Mouse (Mus musculus) lung, postnatal 36 days (tissue): ENCODE measurements around the gene Zc3h10.
"Not testable (repeated sequence)": the region's sequence is repeated elsewhere in the genome, so short reads cannot be mapped to it uniquely, and the experiment has no call there.

Experiments used
- DNase-seq: peaks from one replicate; pipeline ENCODE4 v3.0.0; 2022; ENCODE audit warnings: mixed read lengths

Zc3h10 gene

DNA sequence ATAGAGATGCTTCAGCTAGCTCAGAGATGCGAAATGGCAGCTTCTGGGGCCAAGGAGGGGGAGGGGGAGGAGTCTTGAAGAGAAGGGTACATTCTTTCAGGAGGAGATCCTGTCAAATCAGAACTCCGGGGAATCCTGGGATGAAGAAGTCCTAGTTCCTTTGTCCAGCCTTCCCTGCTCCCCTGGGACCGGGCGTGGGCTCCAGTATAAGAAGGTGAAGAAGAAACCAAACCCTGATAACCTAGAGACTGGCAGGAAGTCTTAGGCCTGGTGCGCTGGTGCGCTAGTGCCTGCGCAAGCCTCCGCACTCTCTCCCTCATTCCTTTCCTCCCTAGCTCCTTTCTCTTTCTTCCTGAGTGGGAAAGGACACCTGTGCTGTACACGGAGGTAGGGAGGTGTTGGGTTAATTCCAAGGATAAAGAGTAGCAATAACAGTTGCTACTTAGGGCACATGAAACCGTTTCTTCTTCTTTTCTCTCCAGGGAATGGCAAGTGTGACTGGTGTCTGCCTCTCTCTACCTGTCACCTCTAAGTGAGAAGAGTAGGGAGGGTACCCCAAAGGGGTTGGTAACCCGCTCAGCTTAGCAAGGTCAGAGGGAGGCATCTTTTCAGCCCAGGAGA, 23.4 kb downstream of the Zc3h10 start:
- DNase-seq = peak; percentile 21

- no peak for DNase-seq
These were observed 25.2 kb downstream of the Zc3h10 start for GRCm38 (mm10) chr10:128522351-128522750.

DNA sequence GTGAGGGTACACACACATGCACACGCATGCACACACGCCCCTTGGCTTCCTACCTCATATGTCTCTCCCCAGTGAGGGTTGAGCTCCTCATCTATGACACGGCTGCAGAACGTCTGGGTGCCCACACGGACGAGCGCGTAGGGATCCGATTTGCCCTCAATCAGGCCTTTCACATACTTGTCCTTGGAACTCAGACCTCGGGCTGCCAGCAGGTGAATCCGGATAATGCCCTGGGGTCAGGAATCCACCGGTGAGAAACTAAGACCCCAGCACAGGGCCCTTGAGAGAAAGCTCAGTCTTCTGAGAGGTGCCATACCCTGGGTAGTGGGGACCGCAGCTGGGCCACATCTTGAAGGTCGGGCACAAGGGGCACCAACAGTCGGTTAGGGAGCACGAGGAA, 27.0 kb downstream of the Zc3h10 start:
- DNase-seq = no peak

- peak; percentile 80 for DNase-seq
These were observed 28.7 kb downstream of the Zc3h10 start for GRCm38 (mm10) chr10:128518833-128519232.

- DNase-seq = no peak
These were observed 30.9 kb downstream of the Zc3h10 start for GRCm38 (mm10) chr10:128516677-128517076.

DNA sequence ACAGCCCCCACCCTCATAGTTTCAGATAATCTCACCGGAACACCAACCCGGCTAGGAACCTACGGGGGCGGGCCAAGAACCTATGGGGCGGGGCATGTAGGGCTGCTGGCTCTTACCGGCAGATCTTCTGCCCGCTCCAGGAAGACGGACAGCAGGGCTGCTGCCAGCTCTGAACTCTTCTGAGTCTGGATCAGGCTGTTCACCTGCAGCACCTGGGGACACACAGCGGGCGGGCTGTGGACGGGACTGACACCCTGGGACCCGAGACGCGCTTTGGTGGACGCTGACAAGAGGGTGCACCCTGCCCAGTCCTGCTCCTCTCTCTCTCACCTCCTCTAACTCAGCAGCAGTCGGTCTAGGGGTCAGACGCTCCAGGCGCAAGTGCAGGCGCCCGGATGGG, 31.5 kb downstream of the Zc3h10 start:
- DNase-seq = no peak

- no peak for DNase-seq
These were observed 32.5 kb downstream of the Zc3h10 start for GRCm38 (mm10) chr10:128515044-128515443.

DNA sequence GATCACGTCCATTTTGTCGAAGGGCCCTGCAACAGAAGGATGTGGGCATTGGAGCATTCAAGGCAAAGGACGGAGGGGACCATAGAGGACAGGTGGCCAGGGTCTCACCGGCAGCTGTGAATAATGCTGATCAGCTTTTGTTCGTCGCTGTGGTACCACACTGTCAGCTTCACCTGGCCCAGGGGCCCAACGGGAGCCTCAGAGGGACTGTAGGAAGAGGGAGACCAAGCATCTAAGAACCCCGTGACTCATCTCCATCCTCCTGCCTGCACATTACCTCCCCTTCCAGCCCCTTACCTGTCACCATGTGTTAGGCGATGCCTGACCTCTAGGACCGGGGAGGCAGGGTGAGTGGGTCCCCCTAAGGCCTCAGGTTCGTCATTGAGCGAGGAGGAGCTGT, 35.8 kb downstream of the Zc3h10 start:
- DNase-seq = no peak

DNA sequence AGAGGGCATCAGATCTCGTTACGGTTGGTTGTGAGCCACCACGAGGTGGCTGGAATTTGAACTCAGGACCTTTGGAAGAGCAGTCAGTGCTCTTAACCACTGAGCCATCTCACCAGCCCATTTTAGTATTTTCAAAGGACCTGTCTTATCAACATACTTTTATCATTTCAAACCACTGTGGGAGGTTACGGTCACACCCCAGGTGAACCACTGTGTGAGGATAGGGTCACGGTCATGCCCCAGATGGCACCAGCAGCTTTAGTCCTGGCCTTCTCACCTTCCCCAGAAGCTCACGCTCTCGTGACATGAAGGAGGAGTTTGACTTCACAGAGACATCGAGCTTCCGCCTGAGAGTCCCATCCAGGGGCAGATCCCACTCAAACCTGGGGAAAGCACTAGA, 36.4 kb downstream of the Zc3h10 start:
- no peak for DNase-seq

DNA sequence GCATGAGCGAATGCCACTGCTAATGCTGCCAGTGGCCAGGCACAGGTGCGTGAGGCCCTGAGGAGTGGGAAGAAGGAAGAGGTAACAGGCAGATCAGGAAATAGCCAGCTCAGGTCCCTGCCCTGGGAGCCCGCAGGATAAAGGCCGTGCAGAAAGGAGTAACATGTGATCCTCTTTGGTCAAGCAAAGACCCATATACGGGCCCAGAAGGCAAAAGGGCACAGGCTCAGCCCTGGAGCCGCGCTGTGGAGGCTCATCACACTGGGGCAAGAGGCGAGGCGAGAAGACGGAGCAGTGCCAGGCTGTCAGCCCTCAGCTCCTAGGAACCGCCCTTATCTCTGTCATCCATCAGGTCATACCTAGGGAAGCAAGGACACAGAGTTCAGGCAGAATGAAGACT, 37.3 kb downstream of the Zc3h10 start:
- DNase-seq = no peak

GRCm38 (mm10) chr10:128509831-128510230, 37.7 kb downstream of the Zc3h10 start:
- DNase-seq = peak; percentile 46

DNA sequence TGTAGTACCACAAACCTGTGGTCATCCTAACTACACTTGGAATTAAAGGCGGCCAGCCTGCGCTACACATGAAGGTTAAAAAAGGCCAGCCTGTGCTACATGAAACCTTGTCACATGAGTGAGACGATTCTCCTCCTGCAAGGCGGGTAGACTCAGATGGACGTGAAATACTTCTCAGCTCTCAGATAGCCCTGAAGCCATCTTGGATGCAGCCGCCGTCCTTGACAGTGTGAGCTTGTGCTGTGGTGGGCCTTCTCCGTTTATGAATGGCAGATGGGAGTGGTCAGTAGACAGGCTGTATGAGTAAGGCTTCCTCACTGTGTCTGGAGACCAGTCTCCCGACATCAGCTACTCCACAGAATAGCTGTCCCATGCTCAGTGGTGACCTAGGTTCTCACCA, 38.4 kb downstream of the Zc3h10 start:
- no peak for DNase-seq

GRCm38 (mm10) chr10:128508260-128508659, 39.3 kb downstream of the Zc3h10 start:
- no peak for DNase-seq

GRCm38 (mm10) chr10:128505974-128506373, 41.6 kb downstream of the Zc3h10 start:
- DNase-seq = no peak

- not testable (repeated sequence) for DNase-seq
These were observed 42.3 kb downstream of the Zc3h10 start for GRCm38 (mm10) chr10:128505371-128505667.

DNA sequence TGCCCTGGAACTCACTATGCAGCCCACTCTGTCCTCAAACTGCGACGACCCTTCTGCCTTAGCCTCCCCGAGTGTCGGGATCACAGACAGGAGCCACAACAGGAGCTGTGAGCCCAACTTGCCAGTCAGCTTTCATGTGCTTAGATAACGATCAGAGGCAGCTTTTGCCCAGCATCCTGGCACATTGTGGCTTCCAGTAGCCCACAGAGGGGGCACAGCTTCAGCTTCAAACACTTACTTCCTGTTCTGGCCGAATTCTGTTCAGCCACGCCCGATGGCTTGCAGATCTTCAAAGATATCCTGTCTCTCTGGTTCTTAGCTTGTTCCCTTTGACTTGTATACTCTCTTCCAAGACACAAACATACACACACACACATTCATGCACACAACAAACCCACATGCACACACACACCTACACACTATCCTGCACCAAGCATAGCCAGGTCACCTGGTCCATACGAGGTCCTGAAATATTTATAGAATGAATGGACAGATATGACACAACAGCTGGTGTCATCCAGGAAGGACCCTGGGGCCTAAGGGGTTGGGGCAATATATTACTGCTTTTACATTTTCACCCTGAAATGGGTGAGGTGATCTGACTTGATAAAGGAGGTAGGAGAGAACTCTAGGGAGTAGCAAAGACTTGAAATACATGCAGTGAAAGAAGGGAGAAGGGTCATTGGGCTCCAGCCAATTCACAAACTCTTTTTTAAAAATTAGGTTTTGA, 42.8 kb downstream of the Zc3h10 start:
- peak; percentile 71 for DNase-seq

- DNase-seq = no peak
These were observed 43.6 kb downstream of the Zc3h10 start for GRCm38 (mm10) chr10:128504012-128504411.

DNA sequence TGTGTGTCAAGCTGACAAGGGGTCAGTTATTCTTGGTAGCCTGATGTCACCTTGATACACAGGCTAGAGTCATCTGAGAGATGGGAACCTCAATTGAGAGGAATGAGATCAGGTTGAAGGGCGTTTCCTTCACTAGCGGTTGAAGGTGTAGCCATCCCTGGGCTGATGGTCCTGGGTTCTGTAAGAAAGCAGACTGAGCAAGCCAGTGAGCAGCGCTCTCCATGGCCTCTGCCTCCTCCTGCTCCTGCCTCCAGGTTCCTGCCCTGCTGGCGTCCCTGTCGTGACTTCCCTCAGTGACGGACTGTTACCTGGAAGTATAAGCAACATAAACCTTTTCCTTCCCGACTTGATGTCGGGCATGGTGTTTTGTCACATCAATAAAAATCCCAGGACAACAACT, 44.0 kb downstream of the Zc3h10 start:
- DNase-seq = no peak

DNA sequence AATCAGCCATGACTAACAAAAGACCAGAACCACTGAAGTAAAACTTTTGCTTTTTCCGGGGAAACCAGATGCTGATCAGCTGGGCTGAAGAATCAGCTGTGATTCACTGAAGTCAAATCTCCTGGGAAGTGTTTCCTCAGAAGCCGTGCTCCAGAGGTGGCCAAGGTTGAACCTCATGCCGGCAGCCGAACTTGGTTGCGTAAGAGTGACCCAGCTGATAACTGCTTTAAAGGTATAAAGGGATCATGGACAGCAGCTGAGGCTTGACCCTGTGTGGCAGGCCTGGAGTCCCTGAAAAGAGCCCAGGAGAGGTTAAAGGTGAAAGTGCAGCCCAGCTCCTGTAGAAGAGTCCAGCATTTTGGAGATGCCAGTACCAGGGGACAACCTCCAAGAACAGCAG, 45.2 kb downstream of the Zc3h10 start:
- DNase-seq = peak; percentile 62

DNA sequence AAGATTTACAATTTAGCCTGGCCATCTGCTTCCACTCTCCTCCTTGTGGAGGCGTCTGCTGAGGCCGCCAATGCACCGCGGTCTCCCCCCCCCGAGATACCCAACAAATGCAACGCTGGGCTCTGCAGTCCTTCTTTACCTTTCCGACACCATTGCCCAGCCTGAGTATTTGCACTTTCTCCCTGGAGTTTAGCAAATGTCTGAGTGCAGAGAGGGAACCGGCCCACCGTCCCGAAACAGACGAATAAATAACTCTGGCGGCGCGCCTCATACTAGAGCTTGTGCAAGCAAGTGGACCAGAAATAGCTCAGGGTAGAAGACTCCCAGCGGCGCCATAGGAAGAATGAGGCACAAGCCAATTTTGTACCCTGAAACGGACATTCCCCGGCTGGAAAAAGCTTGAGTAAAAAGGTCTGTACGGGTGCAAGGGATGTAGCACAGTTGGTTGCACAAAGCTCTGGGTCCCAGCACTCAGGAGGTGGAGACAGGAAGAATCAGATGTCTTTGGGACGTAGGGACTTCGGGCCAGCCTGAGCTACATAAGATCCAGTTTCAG, 48.4 kb downstream of the Zc3h10 start:
- DNase-seq = peak; percentile 72

- peak; percentile 99 for DNase-seq
These were observed 49.0 kb downstream of the Zc3h10 start, which contains the start of gene Myl6b for GRCm38 (mm10) chr10:128498590-128498989. Gene Myl6b (minus strand): TSS chr10:128498685.

DNA sequence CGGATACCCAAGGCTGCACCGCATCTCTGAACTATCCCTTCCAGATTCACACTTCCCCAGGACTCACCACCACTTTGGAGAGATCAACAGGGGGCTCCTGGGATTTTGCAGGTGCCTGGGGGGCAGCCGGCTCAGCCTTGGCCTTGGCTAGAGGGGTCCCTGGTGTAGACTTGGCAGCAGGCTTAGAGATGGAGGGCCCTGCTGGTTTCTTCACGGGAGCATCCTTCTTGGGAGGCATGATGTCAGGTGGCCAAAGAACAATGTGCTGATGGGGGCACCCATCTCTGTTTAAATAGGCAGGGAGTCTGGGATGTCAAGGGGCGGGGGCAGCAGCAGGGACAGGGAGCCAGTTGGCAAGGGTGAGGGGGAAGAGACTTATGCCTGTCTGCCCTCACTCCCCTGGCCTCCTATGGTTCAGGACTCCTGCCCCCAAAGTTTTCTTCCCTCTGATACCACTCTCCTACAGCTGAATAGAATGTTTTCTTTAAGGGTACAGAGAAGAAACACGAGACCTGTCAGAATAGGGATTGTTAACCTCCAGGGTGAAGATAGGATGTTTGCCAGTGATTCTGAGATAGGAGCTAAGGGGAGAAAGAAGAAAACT, 50.3 kb downstream of the Zc3h10 start:
- DNase-seq = no peak

- DNase-seq = no peak
These were observed 51.0 kb downstream of the Zc3h10 start for GRCm38 (mm10) chr10:128496509-128497077.

- no peak for DNase-seq
These were observed 51.7 kb downstream of the Zc3h10 start for GRCm38 (mm10) chr10:128495903-128496302.
